Mouse (Mus musculus) ES-E14 (cell line): ENCODE measurements around the gene Pcolce. TPM values are rescaled to one million over a fixed set of nuclear protein-coding genes. Genes with fewer than 3 reads are reported as not detected.

Source experiments
- DNase-seq: peaks from one replicate; pipeline ENCODE4 v3.0.0-alpha.2; 2013; ENCODE audit warnings: low read depth, low spot score
- H3K27ac ChIP-seq: 2 replicates; pipeline ENCODE4 v1.5.1; 2012; ENCODE audit warnings: low read depth, mild to moderate bottlenecking, low read length, moderate library complexity, mixed read lengths; ENCODE audit not compliant: poor library complexity, insufficient read depth, severe bottlenecking
- H3K36me3 ChIP-seq: 2 replicates; pipeline ENCODE4 v1.6.1; 2012; ENCODE audit warnings: mild to moderate bottlenecking, low read length, moderate library complexity, mixed read lengths; ENCODE audit not compliant: control insufficient read depth, poor library complexity, insufficient read depth, severe bottlenecking
- H3K4me1 ChIP-seq, 2 experiments: fragments of 150-350 bp in 1 of 2; sonication (generic) in 1 of 2; 2 replicates each; pipeline ENCODE4 v1.6.1; 2012; ENCODE audit warnings: low read length in 2 of 2, mild to moderate bottlenecking in 1 of 2, mixed read lengths in 1 of 2; ENCODE audit not compliant: control insufficient read depth in 2 of 2, insufficient read depth in 2 of 2, poor library complexity in 1 of 2
- H3K4me3 ChIP-seq, 2 experiments: fragments of 150-350 bp in 1 of 2; sonication (generic) in 1 of 2; 2 replicates each; pipeline ENCODE4 v1.5.1; 2012; ENCODE audit warnings: low read length in 2 of 2, low read depth in 1 of 2, mild to moderate bottlenecking in 1 of 2, mixed read lengths in 1 of 2; ENCODE audit not compliant: insufficient read depth in 1 of 2, poor library complexity in 1 of 2, severe bottlenecking in 1 of 2
- H3K9ac ChIP-seq: 2 replicates; pipeline ENCODE4 v1.6.1; 2012; ENCODE audit warnings: low read depth, mild to moderate bottlenecking, low read length, mixed read lengths; ENCODE audit not compliant: poor library complexity, insufficient read depth, severe bottlenecking
- H3K9me3 ChIP-seq: fragments of 150-350 bp; sonication (generic); 2 replicates; pipeline ENCODE4 v1.6.1; 2012; ENCODE audit warnings: low read depth, mild to moderate bottlenecking, low read length; ENCODE audit not compliant: control insufficient read depth, insufficient read depth
- CHD2 ChIP-seq: IDR thresholded peaks from 2 replicates; pipeline ENCODE4 v1.6.1; 2014; ENCODE audit warnings: mild to moderate bottlenecking, low read depth, low read length, inconsistent platforms
- HCFC1 ChIP-seq: IDR thresholded peaks from 2 replicates; pipeline ENCODE4 v1.6.1; 2012; ENCODE audit warnings: low read length, inconsistent platforms, borderline replicate concordance; ENCODE audit not compliant: insufficient read depth
- MAFK ChIP-seq: IDR thresholded peaks from 2 replicates; pipeline ENCODE4 v1.6.1; 2014; ENCODE audit warnings: mild to moderate bottlenecking, low read depth, low read length, inconsistent platforms; ENCODE audit not compliant: insufficient read depth
- ZC3H11A ChIP-seq: IDR thresholded peaks from 2 replicates; pipeline ENCODE4 v1.6.1; 2012; ENCODE audit warnings: low read depth, mild to moderate bottlenecking, inconsistent platforms, low read length, borderline replicate concordance
- ZNF384 ChIP-seq: IDR thresholded peaks from 2 replicates; pipeline ENCODE4 v1.6.1; 2012; ENCODE audit warnings: low read depth, low read length, inconsistent platforms
- in situ Hi-C, 2 experiments: fragments of 600-800 bp; cut with MboI; formaldehyde crosslinking; loops; one replicate each; pipeline ENCODE4 v1.15.1; 2025; ENCODE audit warnings: low sequenced_read_pairs in 2 of 2, inconsistent platforms in 1 of 2; ENCODE audit not compliant: unreplicated experiment in 2 of 2
- total RNA-seq: library from RNA; depleted of rRNA; stranded (reverse); fragments of 300-350 nt; gene quantifications from 2 replicates; pipeline ENCODE4 v1.2.3, GENCODE M21; 2012; rRNA removed

Gene Pcolce
- total RNA-seq, 1 experiment = 134 TPM

- in situ Hi-C loops = no loop called here
- Histone ChIP-seq H3K36me3 (no peaks in the 10 kb centered on the region), H3K9ac (no peak overlapping the region), H3K4me3 (no peak overlapping the region), H3K9me3 (no peaks in the 10 kb centered on the region), H3K4me1 (peaks cover 0 to 17% of the 10 kb centered on the region in 2 experiments; a peak in 2 of 4 replicates), H3K27ac (no peak overlapping the region)
- no peak for DNase-seq
- TF ChIP-seq HCFC1 = no peak
- TF ChIP-seq ZNF384 = no peak
- no peak for TF ChIP-seq CHD2
- no peak for TF ChIP-seq ZC3H11A
These were observed 45.3 kb downstream of the Pcolce start for GRCm38 (mm10) chr5:137568223-137568798.

GRCm38 (mm10) chr5:137566416-137566815 is 47.2 kb downstream of the Pcolce start:
- TF ChIP-seq CHD2 (no peak), MAFK (no peak), ZNF384 (no peak), HCFC1 (no peak), ZC3H11A (no peak)
- no peak overlapping the region for H3K4me3 ChIP-seq
- H3K4me1 ChIP-seq = peaks cover 2 to 20% of the 10 kb centered on the region in 2 experiments; a peak in 2 of 4 replicates
- no peaks in the 10 kb centered on the region for H3K9me3 ChIP-seq
- no peak overlapping the region for H3K27ac ChIP-seq
- DNase-seq = no peak
- in situ Hi-C loops = no loop called here
- H3K36me3 ChIP-seq = no peaks in the 10 kb centered on the region
- H3K9ac ChIP-seq = no peak overlapping the region

- peaks cover 2 to 20% of the 10 kb centered on the region in 2 experiments; a peak in 2 of 4 replicates for H3K4me1 ChIP-seq
- no peaks in the 10 kb centered on the region for H3K9me3 ChIP-seq
- in situ Hi-C loops = no loop called here
- H3K9ac ChIP-seq = no peak overlapping the region
- H3K36me3 ChIP-seq = no peaks in the 10 kb centered on the region
- DNase-seq = no peak
- no peak for TF ChIP-seq ZNF384
- no peak for TF ChIP-seq ZC3H11A
- no peak for TF ChIP-seq CHD2
- TF ChIP-seq MAFK = no peak
- TF ChIP-seq HCFC1 = no peak
- H3K27ac ChIP-seq = no peak overlapping the region
- H3K4me3 ChIP-seq = no peak overlapping the region
These were observed 47.8 kb downstream of the Pcolce start for GRCm38 (mm10) chr5:137565744-137566143.

DNA sequence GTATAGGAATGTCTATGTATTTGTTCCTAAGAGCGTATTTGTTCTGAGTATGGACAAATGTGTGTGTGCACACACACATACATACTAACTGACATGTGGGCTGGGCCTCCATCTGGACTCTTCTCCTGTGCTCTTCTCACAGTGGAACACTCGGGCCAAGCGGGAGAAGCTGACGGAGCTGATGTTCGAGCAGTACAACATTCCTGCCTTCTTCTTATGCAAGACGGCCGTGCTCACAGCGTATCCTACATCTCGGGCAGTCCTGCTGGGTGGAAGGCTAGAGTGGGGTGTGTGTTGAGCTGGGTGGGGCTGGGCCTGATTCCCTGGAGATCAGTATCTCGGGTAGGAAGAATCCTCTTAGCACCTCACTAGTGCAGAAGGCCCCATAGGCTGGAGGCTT is 50.6 kb downstream of the Pcolce start:
- in situ Hi-C loops = no loop called here
- H3K27ac ChIP-seq = no peak overlapping the region
- no peaks in the 10 kb centered on the region for H3K9me3 ChIP-seq
- no peak overlapping the region for H3K4me3 ChIP-seq
- H3K9ac ChIP-seq = no peak overlapping the region
- DNase-seq = no peak
- H3K4me1 ChIP-seq = peaks cover 2 to 5% of the 10 kb centered on the region in 2 experiments; a peak in 1 of 4 replicates
- TF ChIP-seq CHD2 (no peak), ZC3H11A (no peak), HCFC1 (no peak), ZNF384 (no peak), MAFK (no peak)
- no peaks in the 10 kb centered on the region for H3K36me3 ChIP-seq

GRCm38 (mm10) chr5:137561556-137561955 is 52.0 kb downstream of the Pcolce start:
- Histone ChIP-seq H3K27ac (no peak overlapping the region), H3K9me3 (no peaks in the 10 kb centered on the region), H3K9ac (no peak overlapping the region), H3K36me3 (no peaks in the 10 kb centered on the region), H3K4me3 (no peak overlapping the region), H3K4me1 (peaks cover 2 to 5% of the 10 kb centered on the region in 2 experiments; a peak in 1 of 4 replicates)
- TF ChIP-seq CHD2 (no peak), MAFK (no peak), ZNF384 (no peak), HCFC1 (no peak)
- in situ Hi-C loops = no loop called here
- DNase-seq = no peak

Other genes starting within 250 kb of the Pcolce start
- gene Zan, start 136.7 kb downstream of the Pcolce start, total RNA-seq = 0.95 and 2.6 TPM in 2 replicates
- 35.7 and 41.7 TPM in 2 replicates for gene Pop7, start 111.3 kb downstream of the Pcolce start, total RNA-seq
- 24.7 and 40.3 TPM in 2 replicates for gene Gigyf1, start 95.2 kb downstream of the Pcolce start, total RNA-seq
- gene Epo, start 80.5 kb downstream of the Pcolce start, total RNA-seq = 0.36 and 0.48 TPM in 2 replicates
- 259 and 297 TPM in 2 replicates for gene Gnb2, start 80.3 kb downstream of the Pcolce start, total RNA-seq
- gene Actl6b, start 60.3 kb downstream of the Pcolce start, total RNA-seq = not detected in 2 replicates
- 3.7 and 7.6 TPM in 2 replicates for gene Tfr2, start 43.9 kb downstream of the Pcolce start, total RNA-seq
- gene Mospd3, start 12.7 kb downstream of the Pcolce start, total RNA-seq = 7.8 and 12.9 TPM in 2 replicates
- 1.1 and 2.2 TPM in 2 replicates for gene Fbxo24, start 15.2 kb upstream of the Pcolce start, total RNA-seq
- 12.7 and 23.0 TPM in 2 replicates for gene Lrch4, start 15.3 kb upstream of the Pcolce start, total RNA-seq
- gene Gm20605, start 15.4 kb upstream of the Pcolce start, total RNA-seq = 7.8 and 13.6 TPM in 2 replicates
- gene Sap25, start 27.6 kb upstream of the Pcolce start, total RNA-seq = 12.0 and 24.0 TPM in 2 replicates
- 0.85 and 1.5 TPM in 2 replicates for gene Irs3, start 31.9 kb upstream of the Pcolce start, total RNA-seq
- 12.3 and 12.5 TPM in 2 replicates for gene Agfg2, start 70.9 kb upstream of the Pcolce start, total RNA-seq
- 5.9 and 7.4 TPM in 2 replicates for gene Nyap1, start 127.8 kb upstream of the Pcolce start, total RNA-seq
- 15.9 and 21.6 TPM in 2 replicates for gene Tsc22d4, start 131.9 kb upstream of the Pcolce start, total RNA-seq
- 27.6 and 34.5 TPM in 2 replicates for gene Ppp1r35, start 165.1 kb upstream of the Pcolce start, total RNA-seq
- 42.3 and 43.0 TPM in 2 replicates for gene Mepce, start 173.9 kb upstream of the Pcolce start, total RNA-seq
- gene Zcwpw1, start 174.0 kb upstream of the Pcolce start, total RNA-seq = 24.5 and 33.0 TPM in 2 replicates
- gene Pilra, start 222.5 kb upstream of the Pcolce start, total RNA-seq = 0.21 and 0.62 TPM in 2 replicates
- not detected in 2 replicates for gene Pilrb1, start 244.3 kb upstream of the Pcolce start, total RNA-seq